Mouse (Mus musculus): ENCODE data around the gene Tab1. TPM values are rescaled to one million over a fixed set of nuclear protein-coding genes. Genes with fewer than 3 reads are reported as not detected.

Gene Tab1
- 38.3 and 41.2 TPM in 2 replicates for polyA plus RNA-seq (2015; fragmentation: Nextera tagmentation; extraction: Ambion mirVana)

- peak; percentile 94 for ATAC-seq (ENCODE audit: low FRiP score)
- Histone ChIP-seq H3K4me3 (peak within 1 kb of the TSS; percentile 67), H3K27ac (peak within 1 kb of the TSS; percentile 99), H3K27me3 (0 out of 2 replicates have a peak, but pooled peaks cover 6% of the 10 kb centered on the region), H3K4me1 (replicated peaks) (peaks cover 29% of the 10 kb centered on the region), H3K36me3 (peaks cover 4% of the 10 kb centered on the region; the same call in 1 of the 2 replicates), H3K9ac (peak within 1 kb of the TSS; percentile 85), H3K4me2 (peak within 1 kb of the TSS; percentile 81), H3K9me3 (no peaks in the 10 kb centered on the region)
- WGBS = under 1% methylated on average over 54 of the region's 59 CpGs
Measured at GRCm38 (mm10) chr15:80132993-80133586, at the start of gene Tab1. Gene Tab1, plus strand, starts transcription at chr15:80133127.

DNA sequence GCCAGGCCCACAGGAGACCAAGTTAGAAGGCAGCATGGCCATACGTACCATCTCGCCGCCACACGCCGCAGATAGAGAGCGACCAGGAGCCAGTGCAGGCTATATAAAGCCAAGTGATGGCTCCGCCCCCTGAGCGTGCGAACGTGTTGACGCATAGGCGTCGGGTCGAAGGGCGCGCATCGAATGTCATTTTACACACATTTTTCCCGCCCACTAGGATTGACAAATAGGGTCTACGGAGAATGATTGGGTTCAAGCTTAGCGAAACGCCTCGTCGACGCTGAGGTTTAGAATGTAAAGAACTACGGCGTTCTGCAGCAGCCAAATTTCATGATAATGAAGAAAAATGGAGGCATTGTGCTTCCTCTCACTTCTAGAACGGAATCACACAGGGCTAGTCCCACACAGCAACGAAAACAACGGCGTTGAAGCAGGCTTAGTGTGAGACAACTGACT lies 49.6 kb upstream of the Tab1 start:
- WGBS = under 1% methylated on average over 30 of the region's 30 CpGs
- peak overlapping the region; percentile 69 for H3K4me3 ChIP-seq
- H3K27ac ChIP-seq = peak overlapping the region; percentile 96
- peak; percentile 97 for ATAC-seq (ENCODE audit: low FRiP score)
- H3K9me3 ChIP-seq = no peaks in the 10 kb centered on the region
- H3K4me2 ChIP-seq = peak overlapping the region; percentile 86
- H3K9ac ChIP-seq = peak overlapping the region; percentile 92
- H3K36me3 ChIP-seq = peaks cover 39% of the 10 kb centered on the region
- no peaks in the 10 kb centered on the region for H3K27me3 ChIP-seq
- peaks cover 34% of the 10 kb centered on the region for H3K4me1 ChIP-seq (replicated peaks)

GRCm38 (mm10) chr15:80083740-80084139 lies 49.2 kb upstream of the Tab1 start:
- Histone ChIP-seq H3K4me2 (peak overlapping the region; percentile 65), H3K36me3 (peaks cover 34% of the 10 kb centered on the region), H3K4me3 (peak overlapping the region; percentile 69), H3K9me3 (no peaks in the 10 kb centered on the region), H3K27ac (peak overlapping the region; percentile 96), H3K27me3 (no peaks in the 10 kb centered on the region), H3K9ac (peak overlapping the region; percentile 72), H3K4me1 (replicated peaks) (peaks cover 34% of the 10 kb centered on the region)
- 1% methylated on average over 12 of the region's 12 CpGs for WGBS
- ATAC-seq (ENCODE audit: low FRiP score) = peak; percentile 21

GRCm38 (mm10) chr15:80087406-80088012 lies 45.4 kb upstream of the Tab1 start:
- no peaks in the 10 kb centered on the region for H3K9me3 ChIP-seq
- H3K4me3 ChIP-seq = no peak overlapping the region
- H3K36me3 ChIP-seq = no peaks in the 10 kb centered on the region
- H3K9ac ChIP-seq = no peak overlapping the region
- H3K4me1 ChIP-seq (replicated peaks) = peaks cover 15% of the 10 kb centered on the region
- WGBS = 88% methylated on average over 9 of the region's 9 CpGs
- no peak overlapping the region for H3K4me2 ChIP-seq
- H3K27me3 ChIP-seq = peaks cover 14% of the 10 kb centered on the region
- no peak for ATAC-seq (ENCODE audit: low FRiP score)
- H3K27ac ChIP-seq = no peak overlapping the region

DNA sequence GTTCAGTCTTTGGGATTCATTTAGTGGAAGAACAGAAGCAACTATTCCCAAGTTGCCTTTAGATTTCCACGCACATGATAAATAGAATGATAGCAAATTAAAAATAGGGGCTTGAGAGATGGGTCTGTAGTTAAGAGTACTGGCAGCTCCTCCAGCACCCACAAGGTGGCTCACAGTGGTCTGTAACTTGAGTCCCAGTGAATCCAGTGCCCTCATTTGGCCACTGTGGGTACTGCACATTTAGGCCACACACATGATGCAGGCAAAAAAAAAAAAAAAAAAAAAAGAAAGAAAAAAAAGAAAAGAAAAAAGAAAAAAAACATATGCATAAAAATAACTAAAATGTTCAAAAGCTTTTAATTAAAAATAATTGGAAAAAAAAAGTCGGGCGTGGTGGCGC lies 44.3 kb upstream of the Tab1 start:
- peaks cover 19% of the 10 kb centered on the region for H3K27me3 ChIP-seq
- H3K36me3 ChIP-seq = no peaks in the 10 kb centered on the region
- no peaks in the 10 kb centered on the region for H3K9me3 ChIP-seq
- H3K9ac ChIP-seq = no peak overlapping the region
- ATAC-seq (ENCODE audit: low FRiP score) = no peak
- no peak overlapping the region for H3K4me3 ChIP-seq
- WGBS = 35% methylated on average over 4 of the region's 4 CpGs
- H3K27ac ChIP-seq = no peak overlapping the region
- H3K4me2 ChIP-seq = no peak overlapping the region
- peaks cover 20% of the 10 kb centered on the region for H3K4me1 ChIP-seq (replicated peaks)

- no peak for ATAC-seq (ENCODE audit: low FRiP score)
- Histone ChIP-seq H3K4me2 (peak overlapping the region; percentile 76), H3K27me3 (peaks cover 26% of the 10 kb centered on the region), H3K4me3 (no peak overlapping the region), H3K9ac (peak overlapping the region; percentile 87; the same call in 1 of the 2 replicates), H3K27ac (no peak overlapping the region), H3K36me3 (no peaks in the 10 kb centered on the region), H3K4me1 (replicated peaks) (peaks cover 20% of the 10 kb centered on the region), H3K9me3 (no peaks in the 10 kb centered on the region)
- WGBS = 78% methylated on average over 11 of the region's 11 CpGs
Measured at GRCm38 (mm10) chr15:80090155-80090554, 42.8 kb upstream of the Tab1 start.

GRCm38 (mm10) chr15:80090741-80091120 lies 42.2 kb upstream of the Tab1 start:
- Histone ChIP-seq H3K9ac (peak overlapping the region; percentile 87), H3K36me3 (no peaks in the 10 kb centered on the region), H3K27me3 (peaks cover 29% of the 10 kb centered on the region), H3K9me3 (no peaks in the 10 kb centered on the region), H3K4me1 (replicated peaks) (peaks cover 20% of the 10 kb centered on the region), H3K27ac (no peak overlapping the region), H3K4me2 (peak overlapping the region; percentile 76), H3K4me3 (peak overlapping the region; percentile 64)
- WGBS = 1% methylated on average over 17 of the region's 17 CpGs
- ATAC-seq (ENCODE audit: low FRiP score) = no peak

DNA sequence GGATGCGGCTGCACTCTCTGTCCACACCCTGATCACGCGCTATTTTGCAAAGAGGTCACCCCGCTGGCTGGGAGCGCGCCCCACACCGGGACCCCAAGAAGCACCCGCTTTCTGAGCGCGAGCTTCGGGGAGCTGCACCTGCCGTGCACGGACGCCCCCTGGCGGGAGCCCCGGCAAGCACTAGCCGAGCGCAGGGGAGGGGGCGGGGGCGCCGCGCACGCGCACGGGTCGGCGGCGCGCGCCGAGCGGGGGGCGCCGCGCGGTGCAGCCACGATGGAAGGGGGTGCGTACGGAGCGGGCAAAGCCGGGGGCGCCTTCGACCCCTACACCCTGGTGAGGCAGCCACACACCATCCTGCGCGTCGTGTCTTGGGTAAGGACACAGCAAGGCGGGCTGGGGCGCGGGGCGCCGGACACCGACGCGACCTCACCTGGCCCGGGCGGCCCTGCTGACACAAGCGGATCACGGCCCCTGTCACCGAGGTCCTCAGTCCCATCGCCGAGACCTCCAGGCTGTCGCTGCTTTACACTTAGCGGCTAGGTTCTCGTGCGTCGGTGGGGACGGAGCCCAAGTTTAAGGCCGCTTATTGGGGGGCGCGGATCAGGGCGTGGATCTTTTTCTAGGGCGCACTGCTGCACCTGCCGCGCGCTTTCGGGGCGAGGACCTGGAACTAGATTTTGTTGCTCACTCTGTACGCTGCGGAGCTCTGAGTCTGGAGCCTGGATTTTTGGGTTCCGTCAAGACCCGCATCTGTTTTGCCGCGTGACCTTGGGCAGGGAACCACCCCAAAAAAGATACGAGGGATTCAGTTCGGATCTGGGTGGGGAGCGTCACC lies 41.6 kb upstream of the Tab1 start, which contains the start of the genes Syngr1 and Rpl3:
TSS of gene Syngr1 (plus strand) at position 214 of the 835 bp plus-strand sequence.
TSS of gene Rpl3 (minus strand) at position 748 of the 835 bp plus-strand sequence.
- Histone ChIP-seq H3K4me2 (peak within 1 kb of the TSS; percentile 76), H3K4me1 (replicated peaks) (peaks cover 23% of the 10 kb centered on the region), H3K4me3 (peak within 1 kb of the TSS; percentile 64), H3K9me3 (no peaks in the 10 kb centered on the region), H3K27ac (peak within 1 kb of the TSS; percentile 46; the same call in 1 of the 2 replicates), H3K27me3 (peaks cover 29% of the 10 kb centered on the region), H3K36me3 (no peaks in the 10 kb centered on the region), H3K9ac (peak within 1 kb of the TSS; percentile 87)
- ATAC-seq (ENCODE audit: low FRiP score) = peak; percentile 57
- WGBS = under 1% methylated on average over 80 of the region's 86 CpGs

GRCm38 (mm10) chr15:80092041-80092441 lies 40.9 kb upstream of the Tab1 start:
- Histone ChIP-seq H3K9ac (peak overlapping the region; percentile 87), H3K4me3 (peak overlapping the region; percentile 64), H3K27me3 (peaks cover 29% of the 10 kb centered on the region), H3K9me3 (no peaks in the 10 kb centered on the region), H3K36me3 (no peaks in the 10 kb centered on the region), H3K27ac (0 out of 2 replicates have a peak overlapping the region, but pooled peaks have one; percentile 8), H3K4me2 (peak overlapping the region; percentile 76), H3K4me1 (replicated peaks) (peaks cover 30% of the 10 kb centered on the region)
- no peak; the same call in 1 of the 2 replicates for ATAC-seq (ENCODE audit: low FRiP score)
- 14% methylated on average over 7 of the region's 7 CpGs for WGBS

- Histone ChIP-seq H3K27ac (no peak overlapping the region), H3K9ac (peak overlapping the region; percentile 87), H3K27me3 (peaks cover 29% of the 10 kb centered on the region), H3K4me3 (peak overlapping the region; percentile 64), H3K36me3 (no peaks in the 10 kb centered on the region), H3K4me1 (replicated peaks) (peaks cover 35% of the 10 kb centered on the region), H3K4me2 (peak overlapping the region; percentile 76), H3K9me3 (no peaks in the 10 kb centered on the region)
- WGBS = 13% methylated on average over 8 of the region's 8 CpGs
- no peak for ATAC-seq (ENCODE audit: low FRiP score)
Measured at GRCm38 (mm10) chr15:80092599-80092998, 40.3 kb upstream of the Tab1 start.

DNA sequence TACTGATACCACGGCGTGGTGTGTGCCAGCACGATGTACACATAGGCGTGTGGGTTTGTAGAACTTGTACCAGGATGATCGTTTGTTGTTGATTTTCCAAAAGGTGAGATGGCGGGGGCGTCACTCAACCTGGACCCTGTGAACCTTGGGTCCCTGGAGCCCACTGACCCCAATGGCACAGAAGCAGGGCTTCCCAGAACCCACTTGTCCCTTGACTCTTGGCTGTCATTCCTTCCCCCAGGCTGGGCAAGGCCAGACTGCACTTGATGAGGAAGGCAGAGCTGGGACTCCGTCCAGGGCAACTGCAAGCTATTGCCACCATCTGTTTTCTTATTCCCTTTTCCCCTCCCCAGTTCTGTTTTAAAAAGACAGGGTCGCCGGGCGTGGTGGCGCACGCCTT lies 38.7 kb upstream of the Tab1 start:
- peaks cover 51% of the 10 kb centered on the region for H3K4me1 ChIP-seq (replicated peaks)
- no peaks in the 10 kb centered on the region for H3K36me3 ChIP-seq
- ATAC-seq (ENCODE audit: low FRiP score) = no peak
- no peaks in the 10 kb centered on the region for H3K9me3 ChIP-seq
- no peak overlapping the region for H3K4me2 ChIP-seq
- WGBS = 92% methylated on average over 13 of the region's 13 CpGs
- no peak overlapping the region for H3K27ac ChIP-seq
- peak overlapping the region; percentile 24; the same call in 1 of the 2 replicates for H3K9ac ChIP-seq
- H3K4me3 ChIP-seq = no peak overlapping the region
- H3K27me3 ChIP-seq = peaks cover 29% of the 10 kb centered on the region

DNA sequence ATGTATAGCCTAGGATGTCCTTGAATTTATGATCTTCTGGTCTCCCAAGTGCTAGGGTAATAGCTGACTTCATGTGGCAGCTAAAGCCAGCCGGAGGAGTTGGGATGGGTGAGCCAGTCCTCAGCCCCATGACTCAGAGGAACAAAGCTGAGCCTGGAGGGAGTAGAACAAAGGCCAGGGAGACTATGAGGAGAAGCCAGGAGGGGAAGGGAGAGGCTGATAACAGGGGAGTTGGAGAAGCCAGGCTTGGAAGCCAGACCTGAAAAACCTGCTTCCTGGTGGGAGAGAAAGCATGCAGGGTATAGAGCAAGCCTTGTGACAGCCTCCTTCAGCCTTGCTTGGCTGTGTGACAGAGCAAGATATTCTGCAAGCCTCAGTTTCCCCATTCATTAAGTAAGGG lies 37.3 kb upstream of the Tab1 start:
- H3K4me3 ChIP-seq = no peak overlapping the region
- H3K36me3 ChIP-seq = no peaks in the 10 kb centered on the region
- H3K9ac ChIP-seq = no peak overlapping the region
- H3K27ac ChIP-seq = no peak overlapping the region
- H3K9me3 ChIP-seq = no peaks in the 10 kb centered on the region
- H3K4me1 ChIP-seq (replicated peaks) = peaks cover 49% of the 10 kb centered on the region
- WGBS = 61% methylated on average over 1 of the region's 1 CpGs
- ATAC-seq (ENCODE audit: low FRiP score) = no peak
- no peak overlapping the region for H3K4me2 ChIP-seq
- H3K27me3 ChIP-seq = peaks cover 25% of the 10 kb centered on the region
